Mouse (Mus musculus) bone marrow, adult 2 months (tissue): ENCODE measurements around the gene Rnf26.

Source experiments
- CTCF ChIP-seq: fragments of 200-500 bp; IDR thresholded peaks from 2 replicates; pipeline ENCODE4 v1.5.1; 2011; ENCODE audit warnings: low read length, control low read depth; ENCODE audit not compliant: control insufficient read depth, insufficient read depth
- POLR2A ChIP-seq: fragments of 200-500 bp; IDR thresholded peaks from 2 replicates; pipeline ENCODE4 v1.6.1; 2011; ENCODE audit warnings: low read depth, mild to moderate bottlenecking, control low read depth, low read length, borderline replicate concordance; ENCODE audit not compliant: control insufficient read depth

GRCm38 (mm10) chr9:44072599-44072915 lies 40.8 kb downstream of the Rnf26 start:
- TF ChIP-seq CTCF (no peak), POLR2A (no peak)
